Mouse (Mus musculus) c-Kit-positive CD71-positive TER-119-positive erythroid progenitor cells, embryonic 14.5 days (primary cell): ENCODE data around the gene Bloc1s5.
"Not testable (repeated sequence)": the region's sequence is repeated elsewhere in the genome, so short reads cannot be mapped to it uniquely, and the experiment has no call there.

Experiments used
- DNase-seq: peaks from one replicate; pipeline ENCODE4 v3.0.0-alpha.2; 2013; ENCODE audit warnings: low spot score

Bloc1s5 gene

GRCm38 (mm10) chr13:38618001-38618630 is 16.8 kb downstream of the Bloc1s5 start:
- DNase-seq, result not testable (repeated sequence)

GRCm38 (mm10) chr13:38616887-38617286 is 18.0 kb downstream of the Bloc1s5 start:
- no peak for DNase-seq

- no peak for DNase-seq
Observed at GRCm38 (mm10) chr13:38615656-38616055, 19.3 kb downstream of the Bloc1s5 start.

GRCm38 (mm10) chr13:38614298-38614697 is 20.6 kb downstream of the Bloc1s5 start:
- no peak for DNase-seq

GRCm38 (mm10) chr13:38613583-38613982 is 21.3 kb downstream of the Bloc1s5 start:
- no peak for DNase-seq

GRCm38 (mm10) chr13:38612608-38613007 is 22.3 kb downstream of the Bloc1s5 start:
- no peak for DNase-seq

GRCm38 (mm10) chr13:38612179-38612578 is 22.7 kb downstream of the Bloc1s5 start:
- DNase-seq, result no peak

GRCm38 (mm10) chr13:38610336-38610735 is 24.6 kb downstream of the Bloc1s5 start:
- DNase-seq, result no peak

- no peak for DNase-seq
Observed at GRCm38 (mm10) chr13:38607130-38607529, 27.8 kb downstream of the Bloc1s5 start.

GRCm38 (mm10) chr13:38605353-38605752 is 29.6 kb downstream of the Bloc1s5 start:
- DNase-seq, result no peak

GRCm38 (mm10) chr13:38602966-38603365 is 31.9 kb downstream of the Bloc1s5 start:
- no peak for DNase-seq

- no peak for DNase-seq
Observed at GRCm38 (mm10) chr13:38602243-38602832, 32.6 kb downstream of the Bloc1s5 start.

GRCm38 (mm10) chr13:38600811-38601210 is 34.1 kb downstream of the Bloc1s5 start:
- no peak for DNase-seq

- no peak for DNase-seq
Observed at GRCm38 (mm10) chr13:38597076-38597475, 37.8 kb downstream of the Bloc1s5 start.

- DNase-seq, result no peak
Observed at GRCm38 (mm10) chr13:38596461-38596860, 38.4 kb downstream of the Bloc1s5 start.

- no peak for DNase-seq
Observed at GRCm38 (mm10) chr13:38593114-38593513, 41.8 kb downstream of the Bloc1s5 start.

GRCm38 (mm10) chr13:38587350-38587749 is 47.6 kb downstream of the Bloc1s5 start:
- no peak for DNase-seq

- DNase-seq, result no peak
Observed at GRCm38 (mm10) chr13:38586451-38586850, 48.5 kb downstream of the Bloc1s5 start.

GRCm38 (mm10) chr13:38582768-38583167 is 52.1 kb downstream of the Bloc1s5 start:
- DNase-seq, result no peak

- DNase-seq, result peak; percentile 21
Observed at GRCm38 (mm10) chr13:38580601-38581457, 54.1 kb downstream of the Bloc1s5 start.

GRCm38 (mm10) chr13:38579971-38580600 is 54.8 kb downstream of the Bloc1s5 start:
- DNase-seq, result no peak

- DNase-seq, result no peak
Observed at GRCm38 (mm10) chr13:38574668-38575067, 60.2 kb downstream of the Bloc1s5 start.
